Mouse (Mus musculus): ENCODE results near the gene Gnl2.

GRCm38 (mm10) chr4:125097412-125097811, 81.0 kb downstream of the Gnl2 start:
- TF ChIP-seq CTCF (IDR thresholded peaks at IDR 0.05; ENCODE audit: borderline replicate concordance, control insufficient read depth, extremely low read depth, insufficient read depth, low read length, poor library complexity), result no peak
- TF ChIP-seq POLR2A (IDR thresholded peaks at IDR 0.05; ENCODE audit: control insufficient read depth, extremely low read depth, insufficient read depth, low read length, poor library complexity), result no peak
